Mouse (Mus musculus): Measurements from ENCODE around the gene Trmt10c. TPM values are rescaled to one million over a fixed set of nuclear protein-coding genes. Genes with fewer than 3 reads are reported as not detected.
A peak's percentile ranks its signal among the peaks of the same experiment; 100 is the strongest.
"Not testable (repeated sequence)": the region's sequence is repeated elsewhere in the genome, so short reads cannot be mapped to it uniquely, and the experiment has no call there.

Trmt10c gene
- polyA plus RNA-seq, 1 experiment: 1.7 TPM

DNA sequence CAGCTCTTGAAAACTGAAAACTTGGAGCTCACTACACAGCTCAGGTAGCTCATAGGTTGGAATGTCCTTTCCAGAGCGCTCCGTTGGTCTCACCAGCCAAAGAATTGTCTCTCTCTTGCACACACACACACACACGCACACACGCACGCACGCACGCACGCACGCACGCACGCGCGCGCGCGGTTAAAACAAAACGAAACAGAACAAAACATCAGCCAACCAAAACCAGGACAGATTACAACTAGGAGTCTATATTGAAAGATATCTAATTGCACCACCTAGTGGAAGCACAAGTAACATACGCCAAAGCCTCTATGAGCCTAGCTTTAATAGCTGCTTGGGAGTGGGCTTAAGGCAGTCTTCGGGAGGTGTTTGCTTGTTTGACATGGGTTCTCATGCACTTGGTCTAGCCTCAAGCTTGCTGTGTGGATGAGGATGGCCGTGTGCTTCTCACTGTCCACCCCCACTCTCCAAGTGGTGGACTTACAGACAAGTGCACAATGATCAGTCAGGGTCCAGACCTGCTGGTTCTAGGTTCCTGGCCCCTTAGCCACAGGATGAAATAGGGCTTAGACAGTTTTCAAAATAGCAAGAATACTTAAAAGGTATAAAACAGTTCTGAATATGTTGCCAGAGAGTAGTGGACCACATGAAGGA is 26.8 kb upstream of the Trmt10c start:
- H3K4me3 ChIP-seq (ENCODE audit: low read depth, low read length): peak overlapping the region; percentile 74

DNA sequence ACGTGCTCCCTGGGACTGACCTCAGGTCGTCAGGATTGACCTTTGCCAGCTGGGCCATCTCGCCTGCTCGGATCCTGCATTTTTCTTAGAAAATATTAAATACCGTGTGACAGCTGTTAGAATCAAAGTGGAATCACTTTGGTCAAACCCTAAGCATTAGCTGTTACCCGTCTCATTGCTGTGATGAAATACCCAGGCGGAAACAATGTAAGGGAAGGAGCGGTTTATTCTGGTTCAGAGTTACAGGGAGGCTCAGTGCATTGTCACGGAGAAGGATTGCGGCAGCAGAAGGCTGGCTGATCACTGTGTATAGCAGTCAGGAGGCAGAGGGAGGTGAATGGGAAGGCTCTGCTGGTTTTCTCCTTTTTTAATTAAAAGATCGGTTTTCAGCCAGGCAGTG is 25.4 kb upstream of the Trmt10c start:
- 72% methylated on average over 11 of the region's 11 CpGs for WGBS
- no peak overlapping the region for H3K27ac ChIP-seq (ENCODE audit: insufficient read depth, low read depth, low read length)
- H3K4me3 ChIP-seq (ENCODE audit: low read depth, low read length): no peak overlapping the region
- TF ChIP-seq CTCF (IDR thresholded peaks at IDR 0.05; ENCODE audit: extremely low read depth, insufficient read length, insufficient replicate concordance, low read depth, low read length) (no peak), POLR2A (IDR thresholded peaks at IDR 0.05; ENCODE audit: low read depth, low read length) (no peak)
- H3K4me1 ChIP-seq (ENCODE audit: control insufficient read depth, insufficient read depth, insufficient read length, low read length): no peaks in the 10 kb centered on the region
- no peaks in the 10 kb centered on the region for H3K27me3 ChIP-seq (ENCODE audit: control insufficient read depth, insufficient read depth, low read length)
- H3K36me3 ChIP-seq (ENCODE audit: control insufficient read depth, insufficient read depth, low read length): no peaks in the 10 kb centered on the region

More for the DNA sequence above, 26.8 kb upstream of the Trmt10c start:
- WGBS: 3% methylated on average over 20 of the region's 20 CpGs
- H3K4me1 ChIP-seq (ENCODE audit: control insufficient read depth, insufficient read depth, insufficient read length, low read length): no peaks in the 10 kb centered on the region
- H3K36me3 ChIP-seq (ENCODE audit: control insufficient read depth, insufficient read depth, low read length): no peaks in the 10 kb centered on the region
- peak overlapping the region; percentile 35; the same call in 1 of the 2 replicates for H3K27ac ChIP-seq (ENCODE audit: insufficient read depth, low read depth, low read length)
- TF ChIP-seq CTCF (IDR thresholded peaks at IDR 0.05; ENCODE audit: extremely low read depth, insufficient read length, insufficient replicate concordance, low read depth, low read length) (peak; percentile 34; the same call in 1 of the 2 replicates), POLR2A (IDR thresholded peaks at IDR 0.05; ENCODE audit: low read depth, low read length) (no peak)
- no peaks in the 10 kb centered on the region for H3K27me3 ChIP-seq (ENCODE audit: control insufficient read depth, insufficient read depth, low read length)

DNA sequence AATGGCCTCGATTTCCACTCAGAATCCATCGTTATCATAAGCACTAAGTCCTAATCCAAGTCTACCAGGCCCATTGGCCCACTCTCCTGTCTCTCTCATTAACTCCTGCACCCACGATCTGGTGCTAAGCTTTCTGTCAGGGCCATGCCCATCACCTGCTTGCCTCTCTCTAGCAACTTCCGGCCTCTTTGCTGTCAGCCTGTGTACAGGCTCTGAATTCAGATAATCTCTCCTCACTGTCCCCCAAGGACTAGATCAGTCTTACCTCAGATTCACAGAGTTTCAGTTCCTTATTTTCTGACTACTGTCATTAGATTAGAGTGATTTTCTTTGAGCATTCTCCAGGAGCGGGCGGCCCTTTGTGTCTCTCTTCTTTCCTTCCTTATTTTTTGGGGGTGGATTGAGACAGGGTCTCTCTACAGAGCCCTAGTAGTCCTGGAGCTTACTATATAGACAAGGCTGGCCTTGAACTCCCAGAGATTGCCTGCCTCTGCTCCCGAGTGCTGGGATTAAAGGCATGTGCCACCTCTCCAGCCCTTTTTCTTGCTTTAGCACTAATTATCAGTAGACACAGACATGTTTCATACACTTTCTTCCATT is 24.5 kb upstream of the Trmt10c start:
- no peak overlapping the region for H3K27ac ChIP-seq (ENCODE audit: insufficient read depth, low read depth, low read length)
- TF ChIP-seq POLR2A (IDR thresholded peaks at IDR 0.05; ENCODE audit: low read depth, low read length) (no peak), CTCF (IDR thresholded peaks at IDR 0.05; ENCODE audit: extremely low read depth, insufficient read length, insufficient replicate concordance, low read depth, low read length) (no peak)
- H3K36me3 ChIP-seq (ENCODE audit: control insufficient read depth, insufficient read depth, low read length): no peaks in the 10 kb centered on the region
- H3K4me3 ChIP-seq (ENCODE audit: low read depth, low read length): no peak overlapping the region
- WGBS: 71% methylated on average over 7 of the region's 7 CpGs
- no peaks in the 10 kb centered on the region for H3K4me1 ChIP-seq (ENCODE audit: control insufficient read depth, insufficient read depth, insufficient read length, low read length)
- H3K27me3 ChIP-seq (ENCODE audit: control insufficient read depth, insufficient read depth, low read length): no peaks in the 10 kb centered on the region

DNA sequence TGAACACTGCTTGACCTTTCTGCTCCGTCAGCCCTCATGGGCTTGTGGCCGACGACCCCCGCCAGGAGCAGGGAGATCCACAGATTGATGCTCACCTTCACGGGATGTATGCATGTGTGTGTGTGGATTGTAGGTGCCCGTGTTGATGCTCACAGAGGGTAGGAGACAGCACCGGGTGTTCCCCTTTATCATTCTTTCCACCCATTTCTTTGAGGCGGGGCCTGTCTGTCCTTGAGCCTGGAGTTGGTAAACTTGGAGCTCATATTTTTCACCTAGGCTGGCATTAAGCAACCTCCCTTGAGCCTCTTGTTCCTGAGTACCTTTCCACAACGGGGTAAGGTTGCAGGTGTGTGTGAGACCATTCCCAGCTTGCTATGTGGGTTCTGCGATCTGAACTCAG is 20.5 kb upstream of the Trmt10c start:
- Histone ChIP-seq H3K36me3 (ENCODE audit: control insufficient read depth, insufficient read depth, low read length) (no peaks in the 10 kb centered on the region), H3K4me1 (ENCODE audit: control insufficient read depth, insufficient read depth, insufficient read length, low read length) (no peaks in the 10 kb centered on the region), H3K27ac (ENCODE audit: insufficient read depth, low read depth, low read length) (no peak overlapping the region), H3K27me3 (ENCODE audit: control insufficient read depth, insufficient read depth, low read length) (no peaks in the 10 kb centered on the region), H3K4me3 (ENCODE audit: low read depth, low read length) (no peak overlapping the region)
- TF ChIP-seq CTCF (IDR thresholded peaks at IDR 0.05; ENCODE audit: extremely low read depth, insufficient read length, insufficient replicate concordance, low read depth, low read length) (no peak), POLR2A (IDR thresholded peaks at IDR 0.05; ENCODE audit: low read depth, low read length) (no peak)
- WGBS: 76% methylated on average over 10 of the region's 10 CpGs

DNA sequence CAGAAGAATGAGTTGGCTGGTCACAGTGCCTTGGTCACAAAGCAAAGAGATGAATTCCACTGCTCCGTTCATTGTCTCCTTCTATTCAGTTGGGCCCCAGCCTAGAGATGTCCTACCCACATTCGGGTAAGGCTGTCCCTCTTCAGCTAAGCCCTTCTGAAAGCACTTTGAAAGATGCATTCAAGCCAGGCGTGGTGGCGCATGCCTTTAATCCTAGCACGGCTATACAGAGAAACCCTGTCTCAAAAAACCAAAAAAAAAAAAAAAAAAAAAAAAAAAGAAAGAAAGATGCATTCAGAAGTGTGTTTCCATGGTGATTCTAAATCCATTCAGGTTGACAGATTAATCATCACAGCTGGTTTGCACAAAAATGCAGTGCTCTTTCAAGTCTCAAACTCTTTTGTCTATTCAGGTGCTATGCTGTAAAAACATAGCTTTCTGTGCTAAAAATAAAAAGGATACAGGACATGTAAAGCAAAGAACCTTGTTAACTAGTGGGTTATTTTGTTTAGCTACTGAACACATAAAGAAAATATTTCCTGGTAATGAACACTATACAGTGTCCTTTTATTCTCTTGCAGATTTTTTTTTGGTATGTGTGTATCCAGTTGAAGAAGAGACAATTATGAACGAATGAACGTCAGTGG is 19.4 kb upstream of the Trmt10c start:
- WGBS: 73% methylated on average over 7 of the region's 7 CpGs
- no peaks in the 10 kb centered on the region for H3K36me3 ChIP-seq (ENCODE audit: control insufficient read depth, insufficient read depth, low read length)
- H3K4me3 ChIP-seq (ENCODE audit: low read depth, low read length): no peak overlapping the region
- no peak for TF ChIP-seq POLR2A (IDR thresholded peaks at IDR 0.05; ENCODE audit: low read depth, low read length)
- TF ChIP-seq CTCF (IDR thresholded peaks at IDR 0.05; ENCODE audit: extremely low read depth, insufficient read length, insufficient replicate concordance, low read depth, low read length): no peak
- no peak overlapping the region for H3K27ac ChIP-seq (ENCODE audit: insufficient read depth, low read depth, low read length)
- H3K27me3 ChIP-seq (ENCODE audit: control insufficient read depth, insufficient read depth, low read length): no peaks in the 10 kb centered on the region
- H3K4me1 ChIP-seq (ENCODE audit: control insufficient read depth, insufficient read depth, insufficient read length, low read length): no peaks in the 10 kb centered on the region

DNA sequence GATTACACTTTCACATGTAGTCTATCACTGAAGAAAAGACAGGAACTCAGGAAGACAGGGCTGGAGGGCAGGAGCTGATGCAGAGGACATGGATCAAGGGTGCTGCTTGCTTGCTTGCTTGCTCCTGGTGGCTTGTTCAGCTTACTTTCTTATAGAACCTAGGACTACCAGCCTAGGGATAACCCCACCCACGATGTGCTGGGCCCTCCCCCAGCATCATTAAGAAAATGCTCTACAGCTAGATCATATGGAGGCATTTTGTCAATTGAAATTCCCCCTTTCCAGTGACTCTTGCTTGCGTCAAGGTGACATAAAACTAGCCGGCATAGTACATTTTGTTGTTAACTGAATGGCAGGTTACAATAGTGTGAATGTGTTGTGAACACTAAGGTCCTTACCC is 18.3 kb upstream of the Trmt10c start:
- Histone ChIP-seq H3K4me3 (ENCODE audit: low read depth, low read length) (no peak overlapping the region), H3K36me3 (ENCODE audit: control insufficient read depth, insufficient read depth, low read length) (no peaks in the 10 kb centered on the region), H3K27ac (ENCODE audit: insufficient read depth, low read depth, low read length) (no peak overlapping the region), H3K4me1 (ENCODE audit: control insufficient read depth, insufficient read depth, insufficient read length, low read length) (no peaks in the 10 kb centered on the region), H3K27me3 (ENCODE audit: control insufficient read depth, insufficient read depth, low read length) (no peaks in the 10 kb centered on the region)
- 75% methylated on average over 3 of the region's 3 CpGs for WGBS
- TF ChIP-seq POLR2A (IDR thresholded peaks at IDR 0.05; ENCODE audit: low read depth, low read length) (no peak), CTCF (IDR thresholded peaks at IDR 0.05; ENCODE audit: extremely low read depth, insufficient read length, insufficient replicate concordance, low read depth, low read length) (no peak)

DNA sequence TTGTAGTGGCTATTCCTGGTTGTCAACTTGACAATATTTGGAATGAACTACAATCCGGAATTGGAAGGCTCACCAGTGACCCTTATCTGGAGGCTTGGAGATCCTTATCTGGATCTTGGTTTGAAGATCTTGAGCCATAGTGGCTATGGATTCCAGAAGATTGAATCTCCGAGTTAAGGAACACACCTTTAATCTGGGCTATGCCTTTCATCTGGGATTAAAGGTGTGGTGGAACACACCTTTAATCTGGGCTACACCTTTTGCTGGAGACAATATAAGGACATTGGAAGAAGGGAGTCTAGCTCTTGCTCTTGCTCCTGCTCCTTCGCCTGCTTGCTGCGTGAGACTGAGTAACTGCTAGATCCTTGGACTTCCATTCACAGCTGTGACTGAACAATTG is 10.4 kb upstream of the Trmt10c start, which contains the start of gene Senp7:
Gene Senp7, plus strand, starts transcription at position 301 of the 400 bp plus-strand sequence.
- no CpG with 5 or more reads among the region's 4 CpGs for WGBS
- H3K36me3 ChIP-seq (ENCODE audit: control insufficient read depth, insufficient read depth, low read length); H3K27ac ChIP-seq (ENCODE audit: insufficient read depth, low read depth, low read length); H3K4me3 ChIP-seq (ENCODE audit: low read depth, low read length); H3K4me1 ChIP-seq (ENCODE audit: control insufficient read depth, insufficient read depth, insufficient read length, low read length); H3K27me3 ChIP-seq (ENCODE audit: control insufficient read depth, insufficient read depth, low read length): not testable (repeated sequence)

All from small intestine, adult 2 months (tissue).